Mouse (Mus musculus) cortical plate, adult 2 months (tissue): ENCODE measurements at regions not wholly inside any gene's neighbourhood (a gene's known extent, or its start where the extent isn't known, plus 50 kb on each side); places are given as distances from the start of the nearest gene placed in this dataset.

Experiments used
- CTCF ChIP-seq: fragments of 200-500 bp; IDR thresholded peaks from 2 replicates; pipeline ENCODE4 v1.5.1; 2011; ENCODE audit warnings: mild to moderate bottlenecking, control low read depth, low read length; ENCODE audit not compliant: insufficient read depth; ENCODE audit errors: extremely low read depth
- POLR2A ChIP-seq: fragments of 200-500 bp; IDR thresholded peaks from 2 replicates; pipeline ENCODE4 v1.6.1; 2011; ENCODE audit warnings: mild to moderate bottlenecking, low read length, control low read depth; ENCODE audit not compliant: insufficient read depth; ENCODE audit errors: extremely low read depth

GRCm38 (mm10) chr1:105148792-105149191, 207.7 kb downstream of the Rnf152 start:
- TF ChIP-seq CTCF = no peak
- TF ChIP-seq POLR2A = no peak
